Mouse (Mus musculus): ENCODE results near the gene Mknk2.

- no peak for TF ChIP-seq POLR2A (IDR thresholded peaks at IDR 0.05; ENCODE audit: borderline replicate concordance, extremely low read depth, insufficient read depth, insufficient read length, poor library complexity, severe bottlenecking)
- TF ChIP-seq CTCF (IDR thresholded peaks at IDR 0.05; ENCODE audit: borderline replicate concordance, extremely low read depth, insufficient read depth, insufficient read length) = no peak
These were observed 13.5 kb downstream of the Mknk2 start for GRCm38 (mm10) chr10:80664197-80665015.

Data from brain, embryonic 14.5 days (tissue).